Mouse (Mus musculus): ENCODE results near the gene Homer1. TPM values are rescaled to one million over a fixed set of nuclear protein-coding genes. Genes with fewer than 3 reads are reported as not detected.

Gene Homer1
- total and polyA plus RNA-seq, 2 experiments from 2014 or later, result 9.7 to 64.4 TPM

DNA sequence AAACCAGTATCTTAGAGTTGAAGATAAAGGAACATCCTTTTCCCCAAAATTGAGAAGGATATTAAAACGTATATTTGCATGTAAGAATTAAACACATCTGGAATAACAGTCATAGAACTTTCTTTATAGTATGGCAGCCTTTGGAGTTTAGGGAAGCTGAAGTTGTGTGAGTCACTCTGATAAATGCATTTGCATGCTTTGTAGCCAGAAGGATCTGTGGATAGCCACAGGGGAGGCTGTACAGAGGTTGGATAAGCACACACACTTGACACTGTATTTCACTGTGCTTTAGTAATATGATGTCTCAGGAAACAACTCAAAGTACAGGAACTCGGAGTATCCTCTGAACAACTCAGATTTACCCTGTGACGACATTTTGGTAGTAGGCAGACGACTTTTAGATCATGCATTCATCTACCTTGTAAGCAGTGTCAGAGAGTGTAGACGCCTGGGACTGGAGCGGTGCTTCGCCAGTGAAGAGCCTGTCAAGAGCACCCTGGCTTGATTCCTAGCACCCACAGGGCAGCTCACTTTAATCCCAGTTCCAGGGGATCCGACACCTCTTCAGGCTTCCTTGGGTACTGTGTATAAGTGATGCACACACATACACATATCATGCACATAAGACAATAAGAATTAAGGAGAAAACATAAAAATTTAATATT, 81.1 kb downstream of the Homer1 start:
- no peak overlapping the region for H3K27ac ChIP-seq (ENCODE audit: low read depth, low read length)
- 94% methylated on average over 8 of the region's 8 CpGs for WGBS
- no peaks in the 10 kb centered on the region for H3K4me1 ChIP-seq (ENCODE audit: insufficient read depth, low read length)
- H3K36me3 ChIP-seq (ENCODE audit: insufficient read depth, low read length), result no peaks in the 10 kb centered on the region
- H3K4me3 ChIP-seq (ENCODE audit: low read depth, low read length), result no peak overlapping the region
- H3K27me3 ChIP-seq (ENCODE audit: insufficient read depth, low read length), result no peaks in the 10 kb centered on the region
- no peak overlapping the region for H3K9ac ChIP-seq (replicated peaks; ENCODE audit: low read length, poor library complexity, severe bottlenecking)
- no peaks in the 10 kb centered on the region for H3K9me3 ChIP-seq (ENCODE audit: low read length)
- TF ChIP-seq CTCF (IDR thresholded peaks at IDR 0.05), result no peak
- DNase-seq (ENCODE audit: low spot score), result no peak
- ATAC-seq (ENCODE audit: low FRiP score), result no peak
- H3K4me2 ChIP-seq (ENCODE audit: low read depth, low read length, poor library complexity, severe bottlenecking), result no peak overlapping the region

DNA sequence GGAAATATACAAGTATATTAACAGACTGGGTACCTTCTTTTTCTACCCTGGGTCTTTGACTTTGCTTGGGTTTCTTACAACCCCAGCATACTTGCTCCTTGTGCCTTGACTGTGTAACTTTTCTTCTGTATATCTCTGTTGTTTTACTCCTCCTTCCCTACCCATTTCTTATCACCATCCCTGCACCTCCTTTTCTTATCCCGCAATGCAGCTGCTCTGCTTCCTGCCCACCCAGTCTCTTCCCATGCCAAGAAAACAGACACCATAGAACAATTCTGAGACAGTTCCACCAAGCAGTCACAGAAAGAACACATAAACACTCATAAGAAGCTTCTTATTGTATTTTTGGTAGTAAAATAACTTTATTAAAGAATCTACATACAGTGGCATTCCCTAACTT, 81.9 kb downstream of the Homer1 start:
- no peak overlapping the region for H3K27ac ChIP-seq (ENCODE audit: low read depth, low read length)
- H3K9me3 ChIP-seq (ENCODE audit: low read length), result no peaks in the 10 kb centered on the region
- WGBS, result 85% methylated on average over 1 of the region's 1 CpGs
- no peaks in the 10 kb centered on the region for H3K4me1 ChIP-seq (ENCODE audit: insufficient read depth, low read length)
- no peak overlapping the region for H3K9ac ChIP-seq (replicated peaks; ENCODE audit: low read length, poor library complexity, severe bottlenecking)
- H3K36me3 ChIP-seq (ENCODE audit: insufficient read depth, low read length), result no peaks in the 10 kb centered on the region
- TF ChIP-seq CTCF (IDR thresholded peaks at IDR 0.05), result no peak
- no peak overlapping the region for H3K4me3 ChIP-seq (ENCODE audit: low read depth, low read length)
- H3K4me2 ChIP-seq (ENCODE audit: low read depth, low read length, poor library complexity, severe bottlenecking), result no peak overlapping the region
- no peak for DNase-seq (ENCODE audit: low spot score)
- H3K27me3 ChIP-seq (ENCODE audit: insufficient read depth, low read length), result no peaks in the 10 kb centered on the region
- ATAC-seq (ENCODE audit: low FRiP score), result no peak

DNA sequence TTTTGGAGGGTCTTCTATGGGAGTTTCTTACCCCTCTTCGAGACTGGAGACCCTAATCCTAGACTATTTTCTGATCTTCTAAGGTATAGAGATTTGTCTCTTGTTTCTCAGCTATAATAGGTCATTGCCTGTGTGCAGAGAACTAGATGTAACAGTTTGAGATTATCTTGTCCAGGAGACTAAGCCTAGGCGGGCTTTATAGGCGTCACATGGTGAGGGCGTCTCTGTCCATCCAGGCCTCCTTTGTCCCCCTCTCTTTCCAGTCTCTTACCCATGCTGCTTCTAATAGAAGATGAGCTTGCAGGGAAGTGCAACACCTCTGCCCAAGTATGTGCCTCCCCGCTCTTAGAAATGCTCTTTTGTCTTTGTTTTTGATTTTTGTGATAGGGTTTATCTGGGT, 83.7 kb downstream of the Homer1 start:
- Histone ChIP-seq H3K9ac (replicated peaks; ENCODE audit: low read length, poor library complexity, severe bottlenecking) (no peak overlapping the region), H3K36me3 (ENCODE audit: insufficient read depth, low read length) (no peaks in the 10 kb centered on the region), H3K27me3 (ENCODE audit: insufficient read depth, low read length) (no peaks in the 10 kb centered on the region), H3K9me3 (ENCODE audit: low read length) (no peaks in the 10 kb centered on the region), H3K4me3 (ENCODE audit: low read depth, low read length) (no peak overlapping the region), H3K4me1 (ENCODE audit: insufficient read depth, low read length) (no peaks in the 10 kb centered on the region), H3K4me2 (ENCODE audit: low read depth, low read length, poor library complexity, severe bottlenecking) (no peak overlapping the region), H3K27ac (ENCODE audit: low read depth, low read length) (no peak overlapping the region)
- ATAC-seq (ENCODE audit: low FRiP score) (no peak), DNase-seq (ENCODE audit: low spot score) (no peak)
- TF ChIP-seq CTCF (IDR thresholded peaks at IDR 0.05), result no peak
- WGBS, result 87% methylated on average over 5 of the region's 5 CpGs

DNA sequence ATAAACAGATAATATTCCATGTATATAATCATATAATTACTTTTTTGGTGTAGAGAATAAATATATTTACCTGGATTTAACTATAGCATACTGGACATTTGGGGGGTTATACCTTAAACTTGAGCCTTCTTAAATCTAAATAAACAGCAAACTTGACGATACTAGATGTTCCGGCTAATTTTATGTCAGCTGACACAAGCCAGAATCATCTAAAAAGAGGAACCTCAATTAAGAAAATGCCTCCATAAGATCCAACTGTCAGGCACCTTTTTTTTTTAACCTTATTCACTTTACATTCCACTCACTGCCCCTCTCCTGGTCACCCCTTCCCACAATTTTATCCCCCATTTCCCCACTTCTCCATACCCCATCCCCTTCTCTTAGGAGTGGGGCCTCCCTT, 84.2 kb downstream of the Homer1 start:
- Histone ChIP-seq H3K9me3 (ENCODE audit: low read length) (no peaks in the 10 kb centered on the region), H3K4me1 (ENCODE audit: insufficient read depth, low read length) (no peaks in the 10 kb centered on the region), H3K4me2 (ENCODE audit: low read depth, low read length, poor library complexity, severe bottlenecking) (no peak overlapping the region), H3K4me3 (ENCODE audit: low read depth, low read length) (no peak overlapping the region), H3K27me3 (ENCODE audit: insufficient read depth, low read length) (no peaks in the 10 kb centered on the region), H3K36me3 (ENCODE audit: insufficient read depth, low read length) (no peaks in the 10 kb centered on the region), H3K27ac (ENCODE audit: low read depth, low read length) (no peak overlapping the region), H3K9ac (replicated peaks; ENCODE audit: low read length, poor library complexity, severe bottlenecking) (no peak overlapping the region)
- 93% methylated on average over 2 of the region's 2 CpGs for WGBS
- no peak for TF ChIP-seq CTCF (IDR thresholded peaks at IDR 0.05)
- ATAC-seq (ENCODE audit: low FRiP score) (no peak), DNase-seq (ENCODE audit: low spot score) (no peak)

DNA sequence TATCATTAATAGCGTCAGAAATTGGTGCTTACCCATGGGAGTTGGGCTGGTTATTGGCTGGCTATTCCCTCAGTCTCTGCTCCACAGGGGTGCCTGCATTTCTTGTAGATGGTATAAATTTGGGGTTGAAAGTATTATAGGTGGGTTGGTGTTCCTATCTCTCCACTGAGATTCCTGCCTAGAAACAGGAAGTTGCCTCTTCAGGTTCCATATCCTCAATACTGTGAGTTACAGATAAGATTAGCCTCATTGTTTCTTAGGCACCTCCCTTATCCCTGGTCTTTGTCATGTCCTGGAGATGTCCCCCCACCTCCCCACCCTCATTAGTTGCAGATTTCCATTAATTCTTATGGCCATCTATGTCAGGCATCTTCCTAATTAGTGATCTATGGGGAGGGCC, 85.0 kb downstream of the Homer1 start:
- Histone ChIP-seq H3K9ac (replicated peaks; ENCODE audit: low read length, poor library complexity, severe bottlenecking) (no peak overlapping the region), H3K4me3 (ENCODE audit: low read depth, low read length) (no peak overlapping the region), H3K4me1 (ENCODE audit: insufficient read depth, low read length) (no peaks in the 10 kb centered on the region), H3K9me3 (ENCODE audit: low read length) (no peaks in the 10 kb centered on the region), H3K4me2 (ENCODE audit: low read depth, low read length, poor library complexity, severe bottlenecking) (no peak overlapping the region), H3K27ac (ENCODE audit: low read depth, low read length) (no peak overlapping the region), H3K36me3 (ENCODE audit: insufficient read depth, low read length) (no peaks in the 10 kb centered on the region), H3K27me3 (ENCODE audit: insufficient read depth, low read length) (no peaks in the 10 kb centered on the region)
- 81% methylated on average over 1 of the region's 1 CpGs for WGBS
- DNase-seq (ENCODE audit: low spot score), result no peak
- no peak for TF ChIP-seq CTCF (IDR thresholded peaks at IDR 0.05)
- no peak for ATAC-seq (ENCODE audit: low FRiP score)

DNA sequence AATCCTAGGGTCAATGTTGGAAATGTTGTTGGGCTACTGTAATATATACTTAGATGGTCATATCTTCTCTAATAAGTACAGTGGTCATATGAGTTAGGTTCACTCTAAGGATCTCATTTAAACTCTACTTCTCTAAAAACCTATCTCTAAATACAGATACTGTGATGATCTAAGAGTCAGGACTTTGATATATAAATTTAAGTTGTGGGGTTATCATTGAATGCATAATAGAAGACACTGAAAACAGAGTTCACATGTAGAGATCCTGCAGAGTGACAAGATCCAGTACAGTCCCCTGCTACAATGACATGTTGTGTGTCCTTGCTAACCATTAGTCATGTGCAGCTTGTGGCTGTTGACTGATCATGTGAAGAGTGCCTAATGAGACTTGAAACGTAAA, 85.7 kb downstream of the Homer1 start:
- TF ChIP-seq CTCF (IDR thresholded peaks at IDR 0.05), result no peak
- H3K9ac ChIP-seq (replicated peaks; ENCODE audit: low read length, poor library complexity, severe bottlenecking), result no peak overlapping the region
- no peaks in the 10 kb centered on the region for H3K36me3 ChIP-seq (ENCODE audit: insufficient read depth, low read length)

More for the DNA sequence above, 85.7 kb downstream of the Homer1 start:
- no peak overlapping the region for H3K4me2 ChIP-seq (ENCODE audit: low read depth, low read length, poor library complexity, severe bottlenecking)
- H3K9me3 ChIP-seq (ENCODE audit: low read length), result no peaks in the 10 kb centered on the region
- no peak overlapping the region for H3K27ac ChIP-seq (ENCODE audit: low read depth, low read length)
- 71% methylated on average over 1 of the region's 1 CpGs for WGBS
- H3K27me3 ChIP-seq (ENCODE audit: insufficient read depth, low read length), result no peaks in the 10 kb centered on the region
- ATAC-seq (ENCODE audit: low FRiP score) (no peak), DNase-seq (ENCODE audit: low spot score) (no peak)
- no peak overlapping the region for H3K4me3 ChIP-seq (ENCODE audit: low read depth, low read length)
- H3K4me1 ChIP-seq (ENCODE audit: insufficient read depth, low read length), result no peaks in the 10 kb centered on the region
